Mouse (Mus musculus) mesoderm, embryonic 11.5 days (tissue): ENCODE results near the gene Olfr71.

Source experiments
- DNase-seq: peaks from one replicate; pipeline ENCODE4 v3.0.0-alpha.2; 2012; ENCODE audit warnings: low read depth, low spot score

Olfr71 gene

GRCm38 (mm10) chr4:43656339-43657109 is 53.5 kb downstream of the Olfr71 start, which contains the start of gene Hint2:
Hint2 (minus strand) TSS chr4:43656466.
- DNase-seq = peak; percentile 97

GRCm38 (mm10) chr4:43655656-43656338 is 54.3 kb downstream of the Olfr71 start:
- no peak for DNase-seq
